Mouse (Mus musculus) gastrocnemius, adult 18-20 months (tissue): ENCODE data around the gene Gm28044. TPM values are rescaled to one million over a fixed set of nuclear protein-coding genes. Genes with fewer than 3 reads are reported as not detected.
"Not testable (repeated sequence)": the region's sequence is repeated elsewhere in the genome, so short reads cannot be mapped to it uniquely, and the experiment has no call there.

ENCODE experiments used
- DNase-seq: peaks from one replicate; pipeline ENCODE4 v3.0.0; 2021; ENCODE audit warnings: low spot score
- long read RNA-seq, 2 experiments: library from polyadenylated mRNA; stranded (forward); transcript quantifications; one replicate each; pipeline ENCODE4 v2.0.0; 2021
- total RNA-seq, 2 experiments: library from RNA; stranded (reverse); gene quantifications; 2 replicates each; pipeline ENCODE4 v1.2.3; 2021

Gene Gm28044
- total RNA-seq: under 1 TPM; 0.78 to 0.93 TPM
- long read RNA-seq, experiment 1: 0 reads
- long read RNA-seq, experiment 2, partial matches to known transcripts: 1 of 2 reads
- long read RNA-seq, experiment 2, other reads (novel, unspliced or antisense): 1 of 2 reads

DNA sequence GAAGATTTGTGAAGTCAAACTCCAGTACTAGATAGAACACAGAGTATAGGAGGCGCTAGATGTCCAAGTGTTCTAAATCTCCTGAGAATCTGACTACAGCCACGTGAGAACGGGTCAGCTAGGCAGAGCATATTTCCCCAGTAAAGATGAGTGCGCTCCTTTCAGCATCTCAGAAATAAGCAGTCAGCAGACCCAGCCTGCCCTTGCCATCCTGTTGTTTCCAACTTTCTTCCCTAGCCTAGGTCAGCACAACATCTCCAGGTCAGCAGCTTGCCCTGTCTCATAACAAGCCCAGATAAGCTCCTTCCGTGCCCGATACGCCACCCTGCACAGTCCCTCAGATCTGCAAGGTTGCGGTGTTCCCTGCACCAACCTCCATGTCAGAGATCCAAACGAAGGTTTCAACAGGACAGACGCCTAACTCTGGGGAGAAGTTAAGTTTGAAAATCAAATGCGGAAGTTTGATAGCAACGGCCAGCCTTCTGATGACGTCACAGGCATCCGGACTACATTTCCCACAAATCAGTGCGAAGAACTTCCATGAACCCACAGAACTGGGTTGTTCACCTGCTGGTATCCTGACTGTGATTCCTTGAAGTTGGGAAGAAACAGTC, at the start of gene Gm28044, which contains the start of gene Zfp953:
Gene Gm28044, minus strand, starts transcription at position 406 of the 614 bp plus-strand sequence.
Gene Zfp953, minus strand, starts transcription at position 475 of the 614 bp plus-strand sequence.
- peak; percentile 93 for DNase-seq

DNA sequence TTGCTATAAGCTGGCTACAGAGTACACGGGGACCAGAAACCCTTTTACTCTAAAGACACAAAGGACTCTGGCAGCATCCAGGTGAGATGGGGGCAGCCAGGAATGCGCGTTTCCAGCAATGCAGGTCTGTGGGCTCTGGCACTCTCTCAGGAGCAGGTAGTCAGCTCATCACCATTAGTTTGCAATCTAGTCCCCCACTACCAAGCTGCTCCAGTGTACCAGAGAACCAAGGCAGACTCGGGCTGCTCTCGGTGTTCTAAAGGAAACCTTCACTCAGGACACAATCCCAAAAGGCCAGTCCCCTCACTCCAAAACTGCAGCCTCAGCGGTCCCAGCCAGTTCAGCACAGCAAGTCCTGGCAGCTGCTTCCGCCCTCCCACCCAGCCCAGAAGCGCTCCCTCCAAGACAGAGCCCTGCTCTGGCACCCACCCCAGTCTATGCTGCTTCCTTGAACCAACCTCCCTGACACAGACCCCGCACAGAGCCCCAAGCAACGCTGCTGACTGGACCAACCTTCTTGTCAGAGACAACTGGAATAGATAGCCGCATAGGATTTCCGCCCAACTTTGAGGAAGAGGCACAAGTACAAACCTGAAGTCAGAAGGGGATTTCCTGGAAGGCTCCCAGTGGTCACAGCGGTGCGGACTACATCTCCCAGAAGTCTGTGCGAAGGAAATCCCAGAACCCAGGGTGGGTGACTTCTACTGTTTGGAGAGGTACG, 39.0 kb upstream of the Gm28044 start, which contains the start of gene Zfp429:
Gene Zfp429, minus strand, starts transcription at position 637 of the 721 bp plus-strand sequence.
- peak; percentile 71 for DNase-seq

DNA sequence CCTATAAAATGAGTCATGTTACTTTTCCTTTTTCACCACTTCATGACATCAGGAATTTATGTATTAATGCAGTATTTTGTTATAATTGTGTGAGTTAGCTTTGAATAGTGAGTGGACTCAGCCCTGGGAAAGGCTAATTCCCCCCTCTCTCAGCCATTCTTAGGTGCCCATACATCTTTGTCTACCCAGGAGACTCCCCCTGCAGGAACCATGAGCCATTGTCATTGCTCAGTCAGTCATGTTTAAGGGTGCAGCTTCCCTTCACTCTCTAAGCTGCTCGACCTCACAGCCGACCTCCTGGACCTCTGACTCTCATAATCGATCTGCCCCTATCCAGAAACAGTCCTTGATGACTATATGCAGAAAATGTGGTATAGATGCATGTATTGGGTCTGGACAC, 15.9 kb upstream of the Gm28044 start:
- DNase-seq: not testable (repeated sequence)

DNA sequence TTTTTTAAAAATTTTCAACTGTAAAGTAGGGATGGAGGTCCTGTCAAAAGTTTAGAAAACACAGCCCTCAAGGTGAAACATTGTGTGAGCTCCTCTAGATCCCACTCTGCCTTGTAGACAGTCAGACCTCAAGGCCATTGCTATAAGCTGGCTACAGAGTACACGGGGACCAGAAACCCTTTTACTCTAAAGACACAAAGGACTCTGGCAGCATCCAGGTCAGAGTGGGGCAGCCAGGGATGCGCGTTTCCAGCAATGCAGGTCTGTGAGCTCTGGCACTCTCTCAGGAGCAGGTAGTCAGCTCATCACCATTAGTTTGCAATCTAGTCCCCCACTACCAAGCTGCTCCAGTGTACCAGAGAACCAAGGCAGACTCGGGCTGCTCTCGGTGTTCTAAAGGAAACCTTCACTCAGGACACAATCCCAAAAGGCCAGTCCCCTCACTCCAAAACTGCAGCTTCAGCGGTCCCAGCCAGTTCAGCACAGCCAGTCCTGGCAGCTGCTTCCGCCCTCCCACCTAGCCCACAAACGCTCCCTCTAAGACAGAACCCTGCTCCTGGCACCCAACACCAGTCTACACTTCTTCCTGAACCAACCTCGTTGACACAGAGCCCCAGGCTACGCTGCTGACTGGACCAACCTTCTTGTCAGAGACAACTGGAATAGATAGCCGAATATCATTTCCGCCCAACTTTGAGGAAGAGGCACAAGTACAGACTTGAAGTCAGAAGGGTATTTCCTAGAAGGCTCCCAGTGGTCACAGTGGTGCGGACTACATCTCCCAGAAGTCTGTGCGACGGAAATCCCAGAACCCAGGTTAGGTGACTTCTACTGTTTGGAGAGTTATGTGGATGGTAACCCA, 14.9 kb upstream of the Gm28044 start, which contains the start of the genes Gm28041 and Zfp456:
Gene Gm28041, minus strand, starts transcription at position 684 of the 862 bp plus-strand sequence.
Gene Zfp456, minus strand, starts transcription at position 761 of the 862 bp plus-strand sequence.
- DNase-seq: peak; percentile 68

DNA sequence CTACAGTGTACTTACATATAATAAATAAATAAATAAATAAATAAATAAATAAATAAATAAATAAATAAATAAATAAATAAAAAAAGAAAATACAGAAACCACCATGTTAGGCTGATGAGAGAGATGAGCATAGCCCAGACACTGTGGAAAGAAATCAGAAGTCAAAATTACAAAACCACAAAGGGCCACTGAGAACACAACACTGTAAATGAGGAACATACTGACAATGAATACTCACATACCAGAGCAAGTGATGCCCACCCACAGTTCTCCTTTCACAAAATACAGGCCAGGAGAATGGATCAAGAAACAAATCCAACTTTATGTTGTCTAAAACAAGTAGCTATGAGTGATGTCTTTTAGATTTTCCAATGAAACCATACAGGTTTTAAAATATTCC, 8.5 kb downstream of the Gm28044 start:
- DNase-seq: no peak

DNA sequence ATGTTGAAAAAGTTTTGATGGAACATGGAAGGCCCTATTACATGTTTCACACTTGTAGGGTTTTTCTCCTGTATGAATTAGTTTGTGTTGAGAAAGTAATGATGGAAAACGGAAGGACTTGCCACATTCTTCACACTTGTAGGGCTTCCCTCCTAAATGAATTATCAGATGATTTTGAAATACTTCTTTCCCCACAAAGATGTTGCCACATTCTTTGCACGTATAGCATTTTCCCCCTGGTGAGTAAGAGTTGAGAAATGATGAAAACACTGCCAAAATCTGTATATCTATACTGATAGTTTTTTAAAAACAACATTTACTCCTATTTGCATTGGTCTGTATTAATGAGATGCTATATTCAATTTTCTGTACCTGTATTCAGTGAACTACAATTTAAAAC, 16.9 kb downstream of the Gm28044 start:
- DNase-seq: no peak

DNA sequence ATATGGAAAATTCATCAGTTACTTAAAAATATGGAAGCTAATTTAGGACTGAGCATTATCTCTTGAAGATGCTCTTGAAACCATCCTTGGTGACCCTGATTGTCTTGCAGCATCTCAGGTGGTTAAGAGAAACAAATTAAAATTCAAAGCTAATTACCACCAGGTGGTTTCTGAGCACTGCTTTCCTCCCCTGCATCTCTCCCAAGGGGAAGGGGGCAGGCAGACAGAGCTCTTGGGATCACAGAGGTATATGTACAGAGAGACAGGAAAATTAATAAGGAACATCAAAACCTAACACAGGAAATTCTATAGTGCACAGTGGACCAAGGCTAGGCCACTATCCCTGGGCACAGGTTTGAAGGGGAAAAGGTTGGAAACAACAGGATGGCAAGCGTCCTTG, 27.5 kb downstream of the Gm28044 start:
- no peak for DNase-seq

DNA sequence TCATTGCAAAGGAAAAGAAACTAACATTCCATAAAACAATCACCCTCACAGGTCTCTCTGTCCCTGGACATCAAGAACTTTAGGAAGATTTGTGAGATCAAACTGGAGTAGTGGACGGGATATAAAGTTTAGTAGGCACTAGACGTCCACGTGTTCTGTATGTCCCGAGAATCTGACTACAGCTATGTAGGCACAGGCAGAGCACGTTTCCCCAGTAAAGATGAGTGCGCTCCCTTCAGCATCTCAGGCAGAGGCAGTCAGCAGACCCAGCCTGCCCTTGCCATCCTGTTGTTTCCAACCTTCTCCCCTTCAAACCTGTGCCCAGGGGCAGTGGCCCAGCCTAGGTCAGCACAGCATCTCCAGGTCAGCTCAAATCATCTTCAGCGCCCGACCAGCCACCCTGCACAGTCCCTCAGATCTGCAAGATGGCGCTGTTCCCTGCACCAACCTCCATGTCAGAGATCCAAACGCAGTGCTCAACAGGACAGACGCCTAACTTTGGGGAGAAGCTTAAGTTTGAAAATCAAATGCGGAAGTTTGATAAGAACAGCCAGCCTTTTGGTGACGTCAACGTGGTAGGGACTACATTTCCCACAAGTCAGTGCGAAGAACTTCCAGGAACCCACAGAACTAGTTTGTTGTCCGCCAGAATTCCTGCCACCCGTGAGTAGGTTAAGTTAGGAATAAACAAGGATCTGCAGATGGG, 28.2 kb downstream of the Gm28044 start, which contains the start of gene Zfp595:
Gene Zfp595, minus strand, starts transcription at position 552 of the 706 bp plus-strand sequence.
- peak; percentile 89 for DNase-seq

DNA sequence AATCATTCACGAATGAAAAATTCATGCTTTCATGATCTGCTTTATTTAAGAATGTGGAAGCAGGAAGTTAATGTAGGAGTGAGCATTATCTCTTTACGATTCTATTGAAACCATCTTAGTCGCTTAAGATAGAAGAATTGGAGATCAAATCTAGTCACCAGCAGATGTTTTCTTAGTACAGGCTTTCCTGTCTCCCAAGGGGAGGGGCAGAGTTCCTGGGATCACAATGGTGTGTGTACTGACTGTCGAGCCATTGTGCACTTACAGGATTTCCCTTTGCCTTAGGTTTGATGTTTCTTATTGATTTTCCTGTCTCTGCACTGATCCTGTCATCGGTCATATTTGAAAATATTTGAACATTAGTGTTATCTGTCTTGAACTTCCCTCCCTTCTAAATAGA, 53.6 kb downstream of the Gm28044 start:
- no peak for DNase-seq

DNA sequence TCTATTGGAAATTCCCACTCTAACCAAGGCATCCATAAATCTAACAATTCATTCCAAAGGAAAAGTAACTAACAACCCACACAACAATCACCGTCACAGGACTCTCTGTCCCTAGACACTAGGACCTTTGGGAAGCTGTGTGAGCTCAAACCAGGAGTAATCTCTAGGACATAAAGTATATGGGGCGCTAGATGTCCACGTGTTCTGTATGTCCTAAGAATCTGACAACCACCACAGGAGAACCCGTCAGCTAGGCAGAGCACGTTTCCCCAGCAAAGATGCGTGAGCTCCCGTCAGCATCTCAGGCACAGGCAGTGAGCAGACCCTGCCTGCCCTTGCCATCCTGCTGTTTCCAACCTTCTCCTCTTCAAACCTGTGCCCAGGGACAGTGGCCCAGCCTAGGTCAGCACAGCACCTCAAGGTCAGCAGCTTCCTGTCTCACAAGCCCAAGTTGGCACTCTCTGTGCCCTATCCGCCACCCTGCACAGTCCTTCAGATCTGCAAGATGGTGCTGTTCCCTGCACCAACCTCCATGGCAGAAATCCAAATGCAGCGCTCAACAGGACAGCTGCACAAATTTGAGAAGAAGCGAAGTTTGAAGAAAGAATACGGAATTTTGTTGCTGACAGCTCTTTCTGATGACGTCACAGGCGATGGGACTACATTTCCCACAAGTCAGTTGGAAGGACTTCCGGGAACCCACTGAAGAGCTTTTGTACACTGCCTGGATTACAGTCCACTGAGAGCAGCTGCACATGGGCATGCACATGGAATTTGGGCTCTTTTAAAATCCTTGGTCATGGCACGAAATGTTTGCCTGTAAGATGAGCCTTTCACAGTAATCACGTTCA, 54.3 kb downstream of the Gm28044 start, which contains the start of gene Zfp457:
Gene Zfp457, minus strand, starts transcription at position 664 of the 851 bp plus-strand sequence.
- DNase-seq: peak; percentile 94

DNA sequence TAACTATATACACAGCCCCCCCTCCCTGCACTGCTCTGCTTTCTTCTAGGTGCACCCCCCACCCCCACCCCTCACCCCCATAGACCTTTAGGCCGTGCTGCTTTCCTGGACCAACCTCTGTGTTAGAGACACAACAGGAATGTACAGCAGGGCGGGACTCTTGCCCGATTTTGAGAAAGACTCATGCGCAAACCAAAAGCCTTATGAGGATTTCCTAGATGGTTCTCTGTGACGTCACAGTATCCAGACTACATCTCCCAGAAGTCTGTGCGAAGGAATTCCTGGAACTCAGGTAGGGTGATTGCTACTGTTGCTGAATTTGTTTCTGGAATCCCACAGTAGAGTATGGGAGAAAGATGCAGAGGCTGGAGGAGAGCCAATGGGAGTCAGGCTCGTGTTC, 82.0 kb downstream of the Gm28044 start, which contains the start of gene Zfp458:
Gene Zfp458, minus strand, starts transcription at position 153 of the 400 bp plus-strand sequence.
- no peak for DNase-seq

DNA sequence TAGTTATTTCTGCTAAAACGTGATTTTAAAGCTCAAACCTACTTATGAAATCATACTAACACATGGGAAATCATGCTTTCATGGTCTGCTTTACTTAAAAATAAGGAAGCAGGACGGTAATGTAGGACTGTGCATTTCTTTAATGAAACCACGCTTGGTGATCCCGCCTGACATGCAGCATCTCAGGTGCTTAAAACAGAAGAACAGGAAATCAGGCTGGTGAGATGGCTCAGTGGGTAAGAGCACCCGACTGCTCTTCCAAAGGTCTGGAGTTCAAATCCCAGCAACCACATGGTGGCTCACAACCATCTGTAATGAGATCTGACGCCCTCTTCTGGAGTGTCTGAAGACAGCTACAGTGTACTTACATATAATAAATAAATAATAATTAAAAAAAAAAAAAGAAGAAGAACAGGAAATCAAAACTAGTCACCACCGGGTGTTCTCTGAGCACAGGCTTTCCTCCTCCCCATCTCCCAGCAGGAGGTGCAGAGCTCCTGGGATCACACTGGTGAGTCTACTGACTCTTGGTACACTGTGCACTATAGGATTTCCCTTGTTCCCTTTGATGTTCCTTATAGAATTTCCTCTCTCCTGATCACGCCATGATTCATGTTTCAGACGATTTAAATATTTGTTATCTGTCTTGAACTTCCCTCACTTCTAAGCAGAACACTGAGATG, 90.8 kb downstream of the Gm28044 start:
- DNase-seq: not testable (repeated sequence)

DNA sequence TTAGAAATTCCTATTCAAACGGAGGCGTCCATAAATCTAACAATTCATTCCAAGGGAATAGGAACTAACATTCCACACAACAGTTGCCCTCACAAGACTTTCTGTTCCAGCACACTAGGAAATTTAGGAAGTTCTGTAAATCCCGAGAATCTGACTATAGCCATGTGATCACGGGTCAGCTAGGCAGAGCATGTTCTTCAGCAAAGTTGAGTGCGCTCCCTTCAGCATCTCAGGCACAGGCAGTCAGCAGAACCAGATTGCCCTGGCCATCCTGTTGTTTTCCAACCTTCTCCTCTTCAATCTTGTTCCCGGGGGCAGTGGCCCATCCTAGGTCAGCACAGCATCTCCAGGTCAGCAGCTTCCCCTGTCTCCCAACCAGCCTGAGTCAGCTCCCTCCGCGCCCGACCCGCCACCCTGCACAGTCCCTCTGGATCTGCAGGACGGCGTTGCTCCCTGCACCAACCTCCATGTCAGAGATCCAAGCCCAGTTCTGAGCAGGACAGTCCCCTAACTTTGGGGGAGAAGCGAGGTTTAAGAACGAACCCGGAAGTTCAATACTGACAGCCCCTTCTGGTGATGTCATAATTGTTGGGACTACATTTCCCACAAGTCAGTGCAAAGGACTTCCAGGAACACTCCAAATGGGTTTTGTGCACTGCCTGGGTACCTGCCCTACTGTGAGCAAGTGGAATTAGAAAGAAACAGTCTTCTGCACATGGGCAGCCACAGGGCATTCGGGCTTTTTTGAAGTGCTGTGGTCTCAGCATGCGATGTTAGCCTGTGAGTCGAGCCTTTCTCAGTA, 91.6 kb downstream of the Gm28044 start:
- peak; percentile 85 for DNase-seq

Other genes starting within 250 kb of the Gm28044 start
- under 1 TPM; 0.55 to 0.57 TPM for gene Rslcan18, start 244.3 kb downstream of the Gm28044 start, total RNA-seq
- gene Zfp759, start 238.9 kb downstream of the Gm28044 start, total RNA-seq: 1 to 10 TPM; 5.7 to 7.4 TPM
- gene Rsl1, start 187.4 kb downstream of the Gm28044 start, total RNA-seq: 1 to 10 TPM; 1.5 to 1.6 TPM
- gene Zfp455, start 166.0 kb downstream of the Gm28044 start, total RNA-seq: under 1 TPM; 0.43 to 0.57 TPM
- gene Zfp458, start 82.1 kb downstream of the Gm28044 start, total RNA-seq: 1 to 10 TPM; 1.0 to 1.5 TPM
- 1 to 10 TPM; 5.1 to 5.4 TPM for gene Zfp457, start 54.1 kb downstream of the Gm28044 start, total RNA-seq
- 1 to 10 TPM; 1.6 to 2.0 TPM for gene Zfp595, start 28.0 kb downstream of the Gm28044 start, total RNA-seq
- gene Zfp953, start 69 bp upstream of the Gm28044 start, total RNA-seq: under 1 TPM; 0.71 to 0.73 TPM
- under 1 TPM in 1 of 2 experiments, not detected in 1; 0.47 TPM for gene Gm28041, start 15.2 kb upstream of the Gm28044 start, total RNA-seq
- under 1 TPM; 0.14 to 0.34 TPM for gene Zfp456, start 15.3 kb upstream of the Gm28044 start, total RNA-seq
- gene Zfp429, start 39.3 kb upstream of the Gm28044 start, total RNA-seq: 1 to 10 TPM; 1.6 to 2.0 TPM
- gene Zfp459, start 60.9 kb upstream of the Gm28044 start, total RNA-seq: under 1 TPM; 0.27 to 0.81 TPM
- gene Zfp874a, start 91.1 kb upstream of the Gm28044 start, total RNA-seq: 1 to 10 TPM; 6.6 to 8.0 TPM
- gene Zfp874b, start 123.7 kb upstream of the Gm28044 start, total RNA-seq: 10 to 100 TPM; 14.2 to 19.2 TPM
- 1 to 10 TPM; 3.4 to 4.2 TPM for gene Zfp58, start 140.0 kb upstream of the Gm28044 start, total RNA-seq
- not detected for gene Gm26965, start 165.6 kb upstream of the Gm28044 start, total RNA-seq
- 1 to 10 TPM; 3.0 to 3.8 TPM for gene Zfp87, start 165.6 kb upstream of the Gm28044 start, total RNA-seq
- 1 to 10 TPM; 1.6 to 1.9 TPM for gene Zfp748, start 193.3 kb upstream of the Gm28044 start, total RNA-seq
- 1 to 10 TPM; 2.7 to 2.9 TPM for gene Zfp729b, start 249.2 kb upstream of the Gm28044 start, total RNA-seq